Mouse (Mus musculus): ENCODE data around the gene Ppp1r18.

Gene Ppp1r18

DNA sequence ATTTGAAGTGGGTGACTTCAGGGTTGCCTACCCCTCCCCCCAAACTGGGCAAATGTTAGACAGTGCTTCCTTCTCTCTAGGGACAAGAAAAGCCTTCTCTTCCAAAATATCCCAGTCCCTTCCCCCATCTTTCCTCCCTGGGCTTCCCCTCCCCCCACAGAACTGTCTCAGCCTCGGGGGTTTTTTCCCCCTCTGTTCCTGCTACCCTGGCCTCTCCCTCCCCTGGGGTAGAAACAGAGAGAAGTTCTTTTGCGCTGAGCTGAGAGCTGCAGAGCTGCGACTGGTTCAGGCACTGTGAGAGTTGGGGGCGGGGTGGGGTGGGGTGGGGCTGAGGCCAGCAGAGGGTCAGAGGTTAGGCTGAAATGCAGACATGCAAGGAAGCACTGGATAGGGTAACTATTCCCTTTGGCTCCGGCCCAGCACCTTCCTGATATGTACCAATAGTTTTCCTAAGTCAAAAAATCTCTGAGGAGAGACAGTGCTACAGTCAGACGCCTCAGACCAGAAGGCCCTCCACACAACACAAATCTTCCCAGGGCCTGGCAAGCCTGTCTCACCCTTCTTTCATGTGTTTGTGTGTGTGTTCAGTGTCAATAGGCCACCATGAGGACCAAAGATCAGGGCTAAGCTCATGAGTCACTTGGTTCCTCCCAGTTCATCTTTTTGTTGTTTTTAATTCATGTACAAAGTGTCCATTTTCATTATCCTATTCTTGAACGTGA is 4.1 kb downstream of the Ppp1r18 start:
- DNase-seq (ENCODE audit: low spot score in 2 of 2) = no peak

DNA sequence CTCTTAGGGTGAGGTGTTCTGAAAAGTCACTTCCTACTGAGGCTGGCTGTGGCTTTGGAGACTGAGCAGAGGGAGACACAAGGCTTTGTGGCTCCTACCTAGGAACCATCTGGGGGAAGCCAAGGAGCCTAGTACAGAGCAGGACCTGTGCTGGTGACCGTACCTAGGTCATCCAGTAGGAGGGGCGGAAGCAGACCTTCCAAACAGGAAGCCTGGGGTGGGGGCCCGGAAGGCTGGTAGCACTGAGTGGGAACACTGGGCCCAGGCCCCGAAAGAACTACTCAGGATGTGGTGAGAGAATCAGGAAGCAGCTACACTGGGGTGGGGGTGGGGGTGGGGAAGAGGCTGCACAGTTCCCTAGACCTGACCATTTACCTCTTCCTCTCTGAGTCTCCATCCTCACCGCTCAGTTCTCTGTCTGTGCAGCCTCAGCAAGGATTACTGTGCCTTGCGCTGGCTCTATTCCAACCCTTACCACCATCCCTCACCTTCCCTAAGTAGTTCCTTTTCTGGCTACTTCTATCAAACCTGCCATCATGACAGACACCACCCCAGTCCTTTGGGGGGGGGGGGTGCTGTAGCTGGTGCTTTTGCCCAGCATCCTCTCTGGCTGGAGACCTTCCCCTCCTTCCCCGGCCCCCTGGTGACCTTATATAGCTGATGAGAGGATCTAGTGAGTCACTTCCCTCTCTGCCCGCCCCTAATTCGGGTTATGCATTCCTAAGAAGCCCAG is 4.9 kb downstream of the Ppp1r18 start:
- DNase-seq (ENCODE audit: low spot score in 2 of 2) = no peak

DNA sequence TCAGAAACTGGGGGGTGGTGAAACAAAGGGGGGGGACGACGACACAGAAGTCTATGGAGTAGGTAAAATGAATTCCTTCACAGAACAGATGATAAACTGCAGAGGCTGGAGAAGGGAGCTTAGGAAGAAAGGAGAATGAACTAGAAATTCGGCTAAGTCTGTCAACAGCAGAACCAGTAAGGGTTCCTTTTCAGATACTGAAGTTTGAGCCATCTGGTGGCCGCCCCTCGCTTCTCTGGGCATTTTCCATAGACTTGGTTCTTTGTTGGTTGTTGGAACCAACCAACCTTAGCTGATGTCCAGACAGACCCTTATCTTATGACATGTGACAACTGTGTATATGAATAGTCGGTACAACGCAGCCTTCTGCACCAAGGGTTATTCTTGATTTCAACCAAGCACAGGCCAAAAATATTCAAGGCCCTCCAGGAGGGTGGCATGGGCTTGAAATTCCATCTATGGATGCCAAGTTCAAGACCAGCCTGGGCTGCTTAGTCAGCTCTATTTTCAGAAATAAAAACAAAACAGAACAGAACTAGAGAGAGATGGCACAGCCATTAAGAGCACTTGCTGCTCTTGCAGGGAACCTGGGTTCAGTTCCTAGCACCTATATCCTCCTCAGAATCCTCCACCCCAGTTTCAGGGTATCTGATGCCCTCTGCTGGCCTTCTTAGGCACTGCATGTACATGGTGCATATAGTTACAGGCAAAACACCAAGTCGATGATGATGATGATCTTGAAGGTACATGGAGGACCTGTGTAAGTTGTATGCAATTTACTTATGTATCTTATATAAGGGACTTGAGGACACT is 5.7 kb downstream of the Ppp1r18 start:
- no peak for DNase-seq (ENCODE audit: low spot score in 2 of 2)

DNA sequence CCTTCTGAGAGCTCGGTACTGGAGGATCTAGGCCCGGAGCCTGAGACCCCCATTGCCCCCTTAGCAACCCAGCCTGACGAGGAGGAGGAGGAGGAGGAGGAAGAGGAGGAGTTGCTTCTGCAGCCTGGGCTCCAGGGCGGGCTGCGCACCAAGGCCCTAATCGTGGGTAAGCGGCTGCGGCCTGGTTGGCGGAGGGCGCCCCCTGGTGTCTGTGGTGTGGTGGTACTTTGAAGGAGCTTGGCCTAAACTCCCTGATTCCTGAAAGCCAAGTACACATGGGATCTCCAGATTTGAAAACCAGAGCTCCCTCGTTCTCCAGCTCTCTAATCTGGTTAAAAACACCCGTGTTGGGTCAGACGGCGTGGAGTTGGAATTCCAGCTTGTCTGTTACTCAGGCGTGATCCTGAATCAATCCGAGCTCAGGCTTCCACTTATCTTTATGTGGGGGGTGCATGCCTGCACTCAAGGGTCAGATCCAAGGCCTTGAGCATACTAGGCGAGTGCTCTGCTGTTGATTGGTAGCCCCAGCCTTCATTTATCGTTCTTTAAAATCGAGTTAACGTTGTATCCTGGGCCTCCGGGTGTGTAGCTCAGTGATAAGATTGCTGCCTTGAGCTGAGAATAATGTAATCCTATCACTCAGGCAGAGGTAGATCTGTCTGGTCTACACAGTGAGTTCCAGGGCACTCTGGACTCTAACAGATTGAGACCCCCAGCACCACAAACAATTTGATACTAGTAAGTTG is 8.6 kb downstream of the Ppp1r18 start:
- DNase-seq (ENCODE audit: low spot score in 2 of 2) = peak; percentile 84 to 88

DNA sequence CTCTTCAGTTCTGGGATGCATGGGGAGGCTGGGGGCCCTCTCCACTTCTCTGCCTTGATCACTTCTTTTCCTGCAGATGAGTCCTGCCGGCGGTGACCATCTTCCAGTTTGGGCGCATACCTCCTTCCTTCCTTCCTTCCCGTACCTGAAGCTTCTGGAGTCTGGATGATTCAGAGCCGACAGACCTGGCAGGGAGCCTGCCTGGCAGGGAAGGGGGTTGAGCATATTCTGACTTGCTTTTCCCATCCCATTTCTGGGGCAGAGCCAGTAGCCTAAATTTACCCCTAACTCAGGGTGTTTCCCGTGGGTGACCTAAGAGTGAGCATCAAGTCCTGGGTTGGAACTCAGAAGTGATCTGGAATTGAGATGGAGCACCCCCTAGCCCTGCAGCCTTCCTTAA is 9.3 kb downstream of the Ppp1r18 start:
- peak; percentile 64 to 65 for DNase-seq (ENCODE audit: low spot score in 2 of 2)

DNA sequence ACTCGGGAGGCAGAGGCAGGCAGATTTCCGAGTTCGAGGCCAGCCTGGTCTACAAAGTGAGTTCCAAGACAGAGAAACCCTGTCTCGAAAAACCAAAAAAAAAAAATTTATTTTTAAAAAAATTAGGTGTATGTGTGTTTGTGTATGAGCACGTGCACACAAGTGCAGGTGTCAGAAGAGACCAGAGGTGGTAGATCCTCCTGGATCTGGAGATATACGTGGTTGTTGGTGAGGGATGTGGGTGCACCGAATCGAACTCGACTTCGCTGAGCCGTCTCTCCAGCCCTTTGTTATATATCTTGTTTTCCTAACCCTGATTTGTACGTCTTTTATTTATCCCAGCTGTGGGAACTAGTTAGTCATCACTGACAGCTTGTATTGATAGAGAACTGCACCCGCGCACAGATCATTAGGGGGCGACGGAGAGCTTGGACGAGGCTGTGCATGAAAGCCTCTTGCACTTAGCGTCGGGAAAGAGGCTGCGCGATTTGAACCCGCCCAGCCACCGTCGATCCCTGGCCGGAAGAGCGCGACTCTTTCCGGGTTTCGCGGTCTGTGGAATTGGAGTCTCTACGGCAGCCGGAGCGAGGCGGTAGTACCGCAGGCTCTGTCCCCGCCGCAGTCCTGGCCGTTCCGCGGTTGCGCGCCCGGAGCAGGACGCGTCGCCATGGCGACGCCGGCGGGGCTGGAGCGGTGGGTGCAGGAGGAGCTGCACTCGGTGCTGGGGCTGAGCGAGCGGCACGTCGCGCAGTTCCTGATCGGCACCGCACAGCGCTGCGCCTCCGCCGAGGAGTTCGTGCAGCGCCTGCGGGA is 14.1 kb downstream of the Ppp1r18 start, which contains the start of gene Dhx16:
Gene Dhx16 (plus strand): TSS at position 575 of the 813 bp plus-strand sequence.
- peak; percentile 96 to 98 for DNase-seq (ENCODE audit: low spot score in 2 of 2)

DNA sequence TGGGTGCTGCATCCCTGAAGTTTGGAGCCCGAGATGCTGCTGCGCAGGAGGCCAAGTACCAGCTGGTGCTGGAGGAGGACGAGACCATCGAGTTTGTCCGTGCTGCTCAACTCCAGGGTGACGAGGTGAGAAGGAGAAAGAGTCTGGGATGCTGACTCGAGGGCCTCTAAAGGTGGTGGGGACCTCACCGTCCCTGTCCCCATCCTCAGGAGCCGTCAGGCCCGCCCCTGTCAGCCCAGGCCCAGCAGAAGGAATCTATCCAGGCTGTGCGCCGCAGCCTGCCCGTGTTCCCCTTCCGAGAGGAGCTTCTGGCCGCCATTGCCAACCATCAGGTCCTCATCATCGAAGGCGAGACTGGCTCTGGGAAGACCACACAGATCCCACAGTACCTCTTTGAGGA is 17.5 kb downstream of the Ppp1r18 start:
- no peak for DNase-seq (ENCODE audit: low spot score in 2 of 2)

DNA sequence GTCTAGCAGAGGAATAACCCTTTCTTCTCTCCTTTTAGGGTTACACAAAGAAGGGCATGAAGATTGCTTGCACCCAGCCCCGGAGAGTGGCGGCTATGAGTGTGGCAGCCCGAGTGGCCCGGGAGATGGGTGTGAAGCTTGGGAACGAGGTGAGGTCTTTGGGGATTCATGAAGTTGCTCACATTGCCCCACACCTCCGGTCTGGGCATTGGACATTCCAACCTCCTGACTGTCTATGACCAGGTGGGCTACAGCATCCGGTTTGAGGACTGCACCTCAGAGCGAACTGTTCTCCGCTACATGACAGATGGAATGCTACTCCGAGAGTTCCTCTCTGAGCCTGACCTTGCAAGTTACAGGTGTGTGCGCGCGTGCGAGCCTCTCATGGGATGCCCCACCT is 18.4 kb downstream of the Ppp1r18 start:
- DNase-seq (ENCODE audit: low spot score in 2 of 2) = no peak

DNA sequence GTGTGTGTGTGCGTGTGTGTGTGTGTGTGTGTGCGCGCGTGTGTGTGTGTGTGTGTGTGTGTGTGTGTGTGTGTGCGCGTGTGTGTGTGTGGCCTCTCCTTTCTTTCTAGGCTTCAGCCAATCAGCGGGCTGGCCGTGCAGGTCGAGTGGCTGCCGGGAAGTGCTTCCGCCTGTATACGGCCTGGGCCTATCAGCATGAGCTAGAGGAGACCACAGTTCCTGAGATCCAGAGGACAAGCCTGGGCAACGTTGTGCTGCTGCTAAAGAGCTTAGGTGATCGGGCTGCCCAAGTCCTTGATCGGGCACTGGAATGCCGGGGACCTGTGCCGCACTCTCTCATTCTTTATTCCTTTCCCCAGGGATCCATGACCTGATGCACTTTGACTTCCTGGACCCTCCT is 22.3 kb downstream of the Ppp1r18 start:
- DNase-seq (ENCODE audit: low spot score in 2 of 2) = no peak

DNA sequence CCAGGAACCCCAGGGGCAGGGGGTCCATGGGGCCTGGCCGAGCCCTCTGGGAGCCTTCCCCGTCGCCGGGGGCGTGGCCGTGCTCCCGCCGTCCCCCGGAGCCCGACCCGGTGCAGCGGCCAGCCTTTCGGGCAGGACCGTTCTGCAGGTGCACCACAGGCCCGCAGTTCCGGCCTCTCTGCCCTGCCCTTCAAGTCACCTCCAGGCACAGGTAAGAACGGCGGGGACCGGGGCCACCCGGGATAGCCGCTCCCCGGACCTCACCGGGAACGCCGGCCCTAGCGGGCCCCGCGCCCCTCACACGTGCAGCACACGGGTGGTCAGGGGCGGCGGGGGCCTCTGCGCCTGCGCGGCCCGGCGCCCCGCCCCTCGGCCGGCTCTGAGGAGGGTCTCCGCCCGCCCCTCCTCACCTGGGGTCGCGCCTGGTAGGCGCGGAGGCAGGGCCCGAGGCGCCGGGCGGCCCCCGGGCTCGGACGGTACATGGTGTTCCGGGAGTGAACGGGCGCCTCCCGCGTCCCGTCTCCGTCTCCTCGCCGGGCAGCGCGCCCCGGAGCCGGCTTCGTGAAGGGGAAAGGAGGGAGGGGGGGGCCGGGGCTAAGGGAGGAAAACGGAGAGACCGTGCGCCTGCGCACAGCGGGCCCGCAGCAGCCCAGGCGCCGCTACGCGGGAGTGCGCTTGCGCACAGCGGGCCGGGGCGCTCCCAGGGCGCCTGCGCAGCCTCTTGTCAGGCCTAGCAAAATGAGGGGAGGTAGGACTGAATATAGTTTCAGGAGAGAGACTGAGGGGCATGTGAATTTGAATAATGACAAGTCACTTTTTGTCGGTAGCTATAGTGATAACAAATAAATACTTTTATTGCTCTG is 31.6 kb downstream of the Ppp1r18 start, which contains the start of gene 2310061I04Rik:
Gene 2310061I04Rik (minus strand): TSS at position 651 of the 863 bp plus-strand sequence.
- peak; percentile 84 to 89 for DNase-seq (ENCODE audit: low spot score in 2 of 2)

DNA sequence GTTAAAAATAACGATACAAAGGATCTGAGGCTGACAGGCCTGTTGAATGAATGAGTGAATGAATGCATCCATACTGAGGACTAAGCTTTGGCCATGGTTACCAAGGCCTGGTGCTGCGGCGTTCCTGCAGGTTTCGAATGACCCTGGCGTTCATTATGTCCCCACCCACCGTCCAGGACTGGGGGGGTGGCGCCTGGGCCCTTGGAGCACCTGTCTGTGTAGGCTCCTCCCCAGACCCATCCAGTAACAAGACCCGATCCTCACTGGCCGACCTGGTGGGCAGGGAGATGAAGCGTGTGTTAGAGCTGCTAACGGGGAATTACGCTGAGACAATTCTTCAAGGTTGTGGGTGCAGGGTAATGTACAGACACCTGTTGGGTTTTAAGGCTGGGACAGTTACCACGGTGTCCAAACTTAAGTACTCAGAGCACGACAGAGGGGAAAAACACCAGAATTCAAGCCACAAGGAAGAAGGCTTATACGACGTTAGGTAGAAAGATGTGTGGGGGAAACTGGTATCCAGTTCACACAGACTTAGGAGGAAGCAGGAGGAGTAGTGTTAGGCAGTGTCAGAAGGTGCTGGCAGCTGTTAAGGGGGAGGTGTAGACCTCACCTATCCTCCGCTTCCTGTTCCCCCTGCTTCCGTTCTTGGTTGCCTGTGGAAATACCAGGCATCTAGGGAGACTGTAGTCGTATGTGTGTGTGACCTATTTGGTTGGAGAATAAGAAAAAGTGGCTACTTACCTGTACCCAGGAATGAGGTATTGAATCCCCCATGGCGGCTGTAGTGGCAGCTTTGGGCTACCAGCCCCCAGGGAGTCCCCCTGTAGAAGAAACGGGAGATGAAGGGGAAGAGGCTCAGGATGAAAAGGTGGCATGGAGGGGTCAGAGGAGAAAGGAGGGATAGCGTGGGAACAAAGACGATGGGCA is 32.5 kb downstream of the Ppp1r18 start:
- DNase-seq (ENCODE audit: low spot score in 2 of 2) = peak in 1 of 2 experiments; percentile 37

DNA sequence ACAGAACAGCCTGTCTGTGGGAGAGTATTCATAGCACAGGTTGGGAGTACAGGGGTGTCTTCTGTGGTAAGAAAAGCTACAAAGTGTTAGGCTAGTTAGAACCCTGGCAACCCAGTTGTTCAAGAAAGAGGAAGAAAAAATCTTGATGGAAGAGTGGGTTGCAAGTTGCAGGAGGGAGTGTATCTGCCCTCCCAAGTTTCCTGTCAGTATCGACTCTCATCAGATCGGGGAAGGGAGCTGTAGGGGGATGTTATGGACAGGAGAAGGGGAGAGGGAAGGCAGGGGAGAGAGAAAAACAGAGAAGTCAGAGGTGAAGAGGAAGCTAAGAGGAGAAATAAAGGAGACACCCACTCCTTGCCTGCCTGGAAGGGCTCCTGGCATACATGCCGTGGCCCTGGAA is 35.2 kb downstream of the Ppp1r18 start:
- no peak for DNase-seq (ENCODE audit: low spot score in 2 of 2)

DNA sequence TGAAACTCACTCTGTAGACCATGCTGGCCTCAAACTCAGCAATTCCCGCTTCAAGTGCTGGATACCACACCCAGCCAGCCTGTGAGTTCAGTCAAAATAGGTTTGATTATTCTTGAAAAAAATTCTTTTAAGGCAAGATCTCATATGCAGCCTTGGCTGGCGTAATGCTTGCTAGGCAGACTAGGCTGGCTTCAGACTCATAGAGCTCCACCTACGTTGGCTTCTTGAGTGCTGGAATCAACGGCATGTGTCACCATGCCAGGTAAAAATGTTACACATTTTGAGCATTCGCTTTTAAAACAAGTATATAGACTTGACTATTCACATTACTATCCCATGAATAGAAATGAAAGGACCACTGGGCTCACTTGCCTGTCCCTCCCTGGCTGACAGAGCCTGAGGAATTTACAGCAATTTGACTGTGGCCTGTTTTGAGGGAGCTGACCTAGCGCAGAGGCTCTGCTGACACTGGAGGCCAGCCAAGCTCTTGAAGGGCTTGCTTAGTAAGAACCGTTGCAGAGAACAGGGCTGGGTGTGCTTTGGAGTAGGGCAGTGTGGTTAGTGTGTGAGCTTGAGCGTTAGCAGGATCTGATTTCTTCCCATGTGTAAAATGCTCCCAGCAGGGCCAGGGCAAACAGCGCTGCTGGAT is 38.1 kb downstream of the Ppp1r18 start:
- DNase-seq (ENCODE audit: low spot score in 2 of 2) = no peak

DNA sequence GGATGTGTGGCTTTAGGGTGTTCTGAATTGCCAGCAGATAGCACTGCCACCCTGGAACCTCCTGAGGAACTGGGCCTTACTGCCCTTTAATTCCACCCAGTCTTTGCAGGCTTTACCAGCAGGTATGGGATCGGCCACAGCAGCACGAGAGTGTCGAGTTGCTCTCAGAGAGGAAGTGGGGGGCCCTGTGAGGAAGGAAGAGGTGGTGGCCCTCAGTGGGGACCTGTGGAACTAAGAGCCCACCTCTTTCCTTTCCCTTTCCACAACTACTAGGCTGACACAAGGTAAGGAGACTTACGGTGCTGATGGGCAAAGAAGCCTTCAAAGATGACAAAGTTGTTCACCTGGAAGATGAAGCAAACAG is 38.6 kb downstream of the Ppp1r18 start:
- no peak for DNase-seq (ENCODE audit: low spot score in 2 of 2)

DNA sequence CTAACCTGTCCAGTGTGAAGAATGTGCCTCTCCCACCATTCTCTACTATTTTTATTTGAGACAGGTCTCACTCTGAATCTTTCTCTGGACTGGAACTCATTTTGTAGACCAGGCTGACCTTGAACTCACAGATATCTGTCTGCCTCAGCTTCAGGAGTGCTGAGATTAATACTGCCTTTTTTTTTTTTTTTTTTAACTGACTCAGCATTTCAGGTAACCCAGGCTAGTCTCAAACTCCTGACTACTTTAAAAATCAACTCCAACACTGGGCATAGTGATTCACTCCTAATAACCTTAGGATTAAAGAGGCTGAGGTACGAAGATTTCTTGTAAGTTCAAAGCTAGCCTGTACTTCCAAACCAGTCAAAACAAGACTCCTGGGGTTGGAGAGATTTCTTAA is 40.2 kb downstream of the Ppp1r18 start:
- DNase-seq (ENCODE audit: low spot score in 2 of 2) = no peak

DNA sequence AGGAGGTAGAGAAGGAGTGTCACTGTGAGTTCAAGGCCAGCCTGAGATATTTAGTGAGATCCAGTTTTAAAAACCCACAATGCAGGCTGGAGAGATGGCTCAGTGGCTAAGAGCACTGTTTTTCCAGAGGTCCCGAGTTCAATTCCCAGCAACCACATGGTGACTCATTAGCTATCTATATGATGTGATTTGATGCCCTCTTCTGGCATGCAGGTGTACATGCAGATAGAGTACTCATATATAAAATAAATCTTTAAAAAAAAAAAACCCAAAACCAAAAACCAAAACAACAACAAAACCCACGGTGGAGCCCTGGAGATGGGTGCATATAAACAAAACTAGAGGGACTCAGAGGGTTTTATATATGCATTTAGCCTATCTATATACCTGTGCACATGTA is 42.2 kb downstream of the Ppp1r18 start:
- DNase-seq (ENCODE audit: low spot score in 2 of 2) = no peak

DNA sequence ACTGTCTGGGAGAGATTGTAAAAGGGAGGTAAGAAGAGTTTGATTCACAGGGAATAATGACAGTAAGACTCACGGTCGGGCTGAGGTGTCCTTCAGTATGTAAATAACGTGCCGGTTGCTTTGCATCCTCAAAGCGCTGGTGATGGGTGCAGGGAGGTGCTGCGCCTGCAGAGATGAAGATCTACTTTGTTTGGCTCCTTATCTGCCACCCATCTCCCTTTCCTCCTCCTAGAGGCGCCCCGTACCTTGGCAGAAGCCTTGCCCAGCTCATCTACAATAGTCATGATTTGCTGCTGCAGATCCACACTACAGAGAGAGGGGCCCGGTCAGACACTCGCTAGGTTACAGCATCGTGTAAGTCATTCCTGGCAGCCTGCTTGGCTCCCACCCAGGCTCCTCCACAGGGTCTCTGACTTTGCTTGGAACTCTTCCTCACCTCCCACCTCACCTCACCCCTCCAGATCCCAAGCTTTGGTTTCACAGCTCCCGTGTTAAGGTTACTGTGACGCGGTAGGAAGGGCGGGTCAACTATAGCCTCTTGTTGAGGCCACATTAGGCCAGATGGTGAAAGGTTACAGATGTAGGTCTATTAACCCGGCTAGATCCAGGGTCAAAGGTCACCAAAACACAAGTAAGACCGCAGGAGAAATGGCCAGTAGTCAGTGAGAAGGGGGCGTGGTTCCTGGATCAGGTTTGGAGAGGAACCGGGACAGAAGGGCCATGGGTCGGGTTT is 44.0 kb downstream of the Ppp1r18 start:
- DNase-seq (ENCODE audit: low spot score in 2 of 2) = no peak

Data from right cerebral cortex, adult 2 months (tissue).